Mouse (Mus musculus) midbrain, embryonic 15.5 days (tissue): ENCODE data around the gene Nifk. TPM values are rescaled to one million over a fixed set of nuclear protein-coding genes. Genes with fewer than 3 reads are reported as not detected.

Source experiments
- ATAC-seq: fragments of 200-750 bp; cut with Nextera tagmentation; replicated peaks from 2 replicates; pipeline ENCODE4 v1.8.0; 2017; ENCODE audit warnings: moderate TSS enrichment
- H3K27ac ChIP-seq: fragments of 300-500 bp; sonication (generic); 2 replicates; pipeline ENCODE4 v1.5.1; 2015; ENCODE audit warnings: mild to moderate bottlenecking, inconsistent platforms
- H3K27me3 ChIP-seq: fragments of 300-500 bp; sonication (generic); replicated peaks from 2 replicates; pipeline ENCODE4 v1.6.1; 2015; ENCODE audit warnings: inconsistent platforms
- H3K36me3 ChIP-seq: fragments of 300-500 bp; sonication (generic); replicated peaks from 2 replicates; pipeline ENCODE4 v1.6.1; 2015; ENCODE audit warnings: inconsistent platforms
- H3K4me1 ChIP-seq: fragments of 300-500 bp; sonication (generic); 2 replicates; pipeline ENCODE4 v1.6.1; 2015; ENCODE audit warnings: inconsistent platforms
- H3K4me2 ChIP-seq: fragments of 300-500 bp; sonication (generic); 2 replicates; pipeline ENCODE4 v1.6.1; 2015; ENCODE audit warnings: inconsistent platforms, mild to moderate bottlenecking, moderate library complexity
- H3K4me3 ChIP-seq: fragments of 300-500 bp; sonication (generic); 2 replicates; pipeline ENCODE4 v1.5.1; 2015; ENCODE audit warnings: mild to moderate bottlenecking, inconsistent platforms
- H3K9ac ChIP-seq: fragments of 300-500 bp; sonication (generic); 2 replicates; pipeline ENCODE4 v1.6.1; 2015; ENCODE audit warnings: mild to moderate bottlenecking, inconsistent platforms
- H3K9me3 ChIP-seq: fragments of 300-500 bp; sonication (generic); 2 replicates; pipeline ENCODE4 v1.6.1; 2016; ENCODE audit warnings: inconsistent platforms
- WGBS: fragments of 180-500 bp; shearing (Covaris S2); methylation state at CpG from one replicate; pipeline ENCODE4 v1.1.7; 2015; ENCODE audit warnings: mixed read lengths; 5-methylcytosine and 5-hydroxymethylcytosine counted together
- polyA plus RNA-seq: library from polyadenylated mRNA; unstranded; fragments of >200 nt; fragmentation: Nextera tagmentation; extraction: Ambion mirVana; gene quantifications from 2 replicates; pipeline ENCODE4 v1.2.1, GENCODE M21; 2015

Nifk gene
- polyA plus RNA-seq = 66.2 and 68.3 TPM in 2 replicates

GRCm38 (mm10) chr1:118321661-118322201 is at the start of gene Nifk:
TSS of gene Nifk (plus strand) at chr1:118321839.
- Histone ChIP-seq H3K4me2 (peak within 1 kb of the TSS; percentile 57), H3K27me3 (no peaks in the 10 kb centered on the region; the same call in 1 of the 2 replicates), H3K4me1 (peaks cover 11% of the 10 kb centered on the region), H3K4me3 (peak within 1 kb of the TSS; percentile 72), H3K36me3 (peaks cover 8% of the 10 kb centered on the region; the same call in 1 of the 2 replicates), H3K9me3 (no peaks in the 10 kb centered on the region), H3K9ac (peak within 1 kb of the TSS; percentile 83), H3K27ac (peak within 1 kb of the TSS; percentile 48)
- ATAC-seq = peak; percentile 95
- WGBS = under 1% methylated on average over 37 of the region's 37 CpGs

GRCm38 (mm10) chr1:118275139-118275538 is 46.5 kb upstream of the Nifk start:
- 0 out of 2 replicates have a peak, but pooled peaks have one; percentile 58 for ATAC-seq
- 14% methylated on average over 2 of the region's 2 CpGs for WGBS
- H3K9ac ChIP-seq = no peak overlapping the region
- H3K4me3 ChIP-seq = no peak overlapping the region
- H3K27ac ChIP-seq = no peak overlapping the region
- H3K4me1 ChIP-seq = no peaks in the 10 kb centered on the region
- no peaks in the 10 kb centered on the region for H3K27me3 ChIP-seq
- H3K9me3 ChIP-seq = no peaks in the 10 kb centered on the region
- no peaks in the 10 kb centered on the region for H3K36me3 ChIP-seq
- H3K4me2 ChIP-seq = no peak overlapping the region

- no peak for ATAC-seq
- no peaks in the 10 kb centered on the region for H3K9me3 ChIP-seq
- no peak overlapping the region for H3K4me2 ChIP-seq
- peaks cover 11% of the 10 kb centered on the region for H3K36me3 ChIP-seq
- H3K9ac ChIP-seq = no peak overlapping the region
- H3K4me3 ChIP-seq = no peak overlapping the region
- H3K27ac ChIP-seq = no peak overlapping the region
- H3K27me3 ChIP-seq = no peaks in the 10 kb centered on the region
- no peaks in the 10 kb centered on the region for H3K4me1 ChIP-seq
- 85% methylated on average over 4 of the region's 4 CpGs for WGBS
These were observed 29.3 kb upstream of the Nifk start for GRCm38 (mm10) chr1:118292291-118292690.

GRCm38 (mm10) chr1:118294192-118294591 is 27.4 kb upstream of the Nifk start:
- H3K27ac ChIP-seq = no peak overlapping the region
- ATAC-seq = peak; percentile 35; the same call in 1 of the 2 replicates
- H3K4me2 ChIP-seq = no peak overlapping the region
- WGBS = 99% methylated on average over 3 of the region's 3 CpGs
- no peak overlapping the region for H3K4me3 ChIP-seq
- no peaks in the 10 kb centered on the region for H3K4me1 ChIP-seq
- H3K9ac ChIP-seq = no peak overlapping the region
- no peaks in the 10 kb centered on the region for H3K27me3 ChIP-seq
- peaks cover 23% of the 10 kb centered on the region for H3K36me3 ChIP-seq
- H3K9me3 ChIP-seq = no peaks in the 10 kb centered on the region

- Histone ChIP-seq H3K9me3 (no peaks in the 10 kb centered on the region), H3K9ac (no peak overlapping the region), H3K27me3 (no peaks in the 10 kb centered on the region), H3K4me3 (no peak overlapping the region), H3K4me1 (no peaks in the 10 kb centered on the region), H3K4me2 (no peak overlapping the region), H3K36me3 (peaks cover 23% of the 10 kb centered on the region), H3K27ac (no peak overlapping the region)
- WGBS = 73% methylated on average over 5 of the region's 5 CpGs
- ATAC-seq = no peak
These were observed 26.8 kb upstream of the Nifk start for GRCm38 (mm10) chr1:118294826-118295225.

- Histone ChIP-seq H3K9ac (no peak overlapping the region), H3K9me3 (no peaks in the 10 kb centered on the region), H3K27ac (no peak overlapping the region), H3K4me2 (no peak overlapping the region), H3K4me1 (no peaks in the 10 kb centered on the region), H3K4me3 (no peak overlapping the region), H3K36me3 (peaks cover 28% of the 10 kb centered on the region), H3K27me3 (no peaks in the 10 kb centered on the region)
- ATAC-seq = no peak
- WGBS = 93% methylated on average over 3 of the region's 3 CpGs
These were observed 25.0 kb upstream of the Nifk start for GRCm38 (mm10) chr1:118296673-118297072.

GRCm38 (mm10) chr1:118297719-118298118 is 23.9 kb upstream of the Nifk start:
- H3K27ac ChIP-seq = no peak overlapping the region
- H3K27me3 ChIP-seq = no peaks in the 10 kb centered on the region
- ATAC-seq = no peak
- no peak overlapping the region for H3K9ac ChIP-seq
- H3K4me2 ChIP-seq = no peak overlapping the region
- H3K36me3 ChIP-seq = peaks cover 37% of the 10 kb centered on the region
- H3K4me1 ChIP-seq = no peaks in the 10 kb centered on the region
- WGBS = 90% methylated on average over 2 of the region's 2 CpGs
- no peak overlapping the region for H3K4me3 ChIP-seq
- H3K9me3 ChIP-seq = no peaks in the 10 kb centered on the region

GRCm38 (mm10) chr1:118310780-118311621 is 10.6 kb upstream of the Nifk start:
- H3K4me3 ChIP-seq = peak overlapping the region; percentile 59
- ATAC-seq = peak; percentile 100
- no peaks in the 10 kb centered on the region for H3K9me3 ChIP-seq
- peak overlapping the region; percentile 60 for H3K9ac ChIP-seq
- peak overlapping the region; percentile 93 for H3K27ac ChIP-seq
- H3K4me1 ChIP-seq = peaks cover 16% of the 10 kb centered on the region
- under 1% methylated on average over 67 of the region's 67 CpGs for WGBS
- H3K4me2 ChIP-seq = peak overlapping the region; percentile 78
- no peaks in the 10 kb centered on the region for H3K27me3 ChIP-seq
- H3K36me3 ChIP-seq = peaks cover 3% of the 10 kb centered on the region; the same call in 1 of the 2 replicates

GRCm38 (mm10) chr1:118311622-118312326 is 9.9 kb upstream of the Nifk start, which contains the start of gene Tsn:
TSS of gene Tsn (minus strand) at chr1:118311739.
- 50% methylated on average over 12 of the region's 12 CpGs for WGBS

GRCm38 (mm10) chr1:118320696-118321095 is 943 bp upstream of the Nifk start:
- Histone ChIP-seq H3K4me1 (peaks cover 11% of the 10 kb centered on the region), H3K9me3 (no peaks in the 10 kb centered on the region), H3K27me3 (no peaks in the 10 kb centered on the region; the same call in 1 of the 2 replicates), H3K9ac (no peak overlapping the region), H3K27ac (no peak overlapping the region), H3K36me3 (peaks cover 8% of the 10 kb centered on the region; the same call in 1 of the 2 replicates), H3K4me3 (no peak overlapping the region), H3K4me2 (no peak overlapping the region)
- 77% methylated on average over 2 of the region's 2 CpGs for WGBS
- ATAC-seq = no peak

More at GRCm38 (mm10) chr1:118311622-118312326, 9.9 kb upstream of the Nifk start, which contains the start of gene Tsn:
- ATAC-seq = peak; percentile 70
- H3K27ac ChIP-seq = peak within 1 kb of the TSS; percentile 93
- peak within 1 kb of the TSS; percentile 59 for H3K4me3 ChIP-seq
- H3K4me2 ChIP-seq = peak within 1 kb of the TSS; percentile 78
- H3K36me3 ChIP-seq = 0 out of 2 replicates have a peak, but pooled peaks cover 3% of the 10 kb centered on the region
- H3K4me1 ChIP-seq = peaks cover 16% of the 10 kb centered on the region
- peak within 1 kb of the TSS; percentile 60 for H3K9ac ChIP-seq
- H3K9me3 ChIP-seq = no peaks in the 10 kb centered on the region
- no peaks in the 10 kb centered on the region for H3K27me3 ChIP-seq

GRCm38 (mm10) chr1:118334749-118335713 is 13.4 kb downstream of the Nifk start:
- WGBS = 88% methylated on average over 9 of the region's 9 CpGs
- Histone ChIP-seq H3K4me3 (no peak overlapping the region), H3K27ac (no peak overlapping the region), H3K9ac (no peak overlapping the region), H3K36me3 (peaks cover 31% of the 10 kb centered on the region), H3K4me2 (no peak overlapping the region), H3K9me3 (no peaks in the 10 kb centered on the region), H3K4me1 (no peaks in the 10 kb centered on the region), H3K27me3 (no peaks in the 10 kb centered on the region)
- ATAC-seq = no peak
